12 mouse cellular contexts compared by ENCODE assay signal in genomic region chr4:154312935-154313621, GRCm38 (mm10). TPM values are rescaled to one million over a fixed set of nuclear protein-coding genes. Genes with fewer than 3 reads are reported as not detected.
DNase-seq lines count a peak whose midpoint lies in the region; ATAC-seq and TF ChIP-seq lines count a peak whose summit lies in the region.
"Had no signal": no experiment of that assay in that cellular context is flagged by ENCODE, and none has a peak within 500 bp of the region (broad histone marks: within the 10 kb centered on the region; RNA-seq: fewer than 3 reads in every experiment).

No protein-coding gene starts in this region.

- H3K9ac ChIP-seq in stomach, embryonic 16.5 days (ENCODE audit: low read length): no peak overlapping the region
- no peak overlapping the region for H3K9ac ChIP-seq in stomach, postnatal 0 days (ENCODE audit: low read length)
- H3K9ac ChIP-seq in heart, embryonic 12.5 days: no peak overlapping the region
- H3K9ac ChIP-seq: heart, embryonic 13.5 days had no signal

- no peaks in the 10 kb centered on the region for H3K36me3 ChIP-seq in stomach, embryonic 16.5 days (ENCODE audit: control insufficient read depth, insufficient read depth, low read length)
- H3K36me3 ChIP-seq in stomach, postnatal 0 days (ENCODE audit: control insufficient read depth, insufficient read depth, low read length): no peaks in the 10 kb centered on the region
- no peaks in the 10 kb centered on the region; the same call in 1 of the 2 replicates for H3K36me3 ChIP-seq in heart, embryonic 12.5 days
- H3K36me3 ChIP-seq: heart, embryonic 13.5 days had no signal

- intact Hi-C loops in left cerebral cortex, postnatal 36 days (cut with DNase I): no loop called here

- WGBS in stomach, embryonic 16.5 days: 66% methylated on average over 4 of the region's 4 CpGs
- WGBS in stomach, postnatal 0 days: 68% methylated on average over 4 of the region's 4 CpGs
- WGBS in heart, embryonic 12.5 days: 44% methylated on average over 4 of the region's 4 CpGs

- 0 out of 2 replicates have a peak, but pooled peaks cover 4% of the 10 kb centered on the region for H3K4me1 ChIP-seq in stomach, embryonic 16.5 days (ENCODE audit: control insufficient read depth, insufficient read depth, low read length)
- no peaks in the 10 kb centered on the region for H3K4me1 ChIP-seq in stomach, postnatal 0 days (replicated peaks; ENCODE audit: control insufficient read depth, insufficient read depth)
- H3K4me1 ChIP-seq in heart, embryonic 12.5 days (replicated peaks): no peaks in the 10 kb centered on the region

- DNase-seq in stomach, postnatal 0 days (ENCODE audit: low spot score): no peak
- peak; percentile 46 to 63 for DNase-seq in frontal cortex, postnatal 10 days (ENCODE audit: low spot score in 2 of 2)
- peak; percentile 18 to 19 for DNase-seq in left cerebral cortex, postnatal 36 days (ENCODE audit: low spot score in 2 of 2)
- DNase-seq in adrenal gland, adult 18-20 months (ENCODE audit: low spot score in 2 of 2): no peak
- DNase-seq in spleen, postnatal 36 days (ENCODE audit: low spot score in 2 of 2): no peak
- DNase-seq: thymus, postnatal 25 days had no signal

- H3K9me3 ChIP-seq in stomach, embryonic 16.5 days (replicated peaks; ENCODE audit: control insufficient read depth, low read length): no peaks in the 10 kb centered on the region
- H3K9me3 ChIP-seq in stomach, postnatal 0 days (ENCODE audit: control insufficient read depth, low read length): no peaks in the 10 kb centered on the region
- H3K9me3 ChIP-seq in heart, embryonic 12.5 days (replicated peaks): 0 out of 2 replicates have a peak, but pooled peaks cover 2% of the 10 kb centered on the region

- H3K4me3 ChIP-seq in stomach, embryonic 16.5 days (replicated peaks; ENCODE audit: low read length): no peak overlapping the region
- no peak overlapping the region for H3K4me3 ChIP-seq in stomach, postnatal 0 days (ENCODE audit: low read depth, low read length)
- H3K4me3 ChIP-seq in heart, embryonic 12.5 days: no peak overlapping the region
- H3K4me3 ChIP-seq: erythroblast, embryonic 14.5 days; heart, embryonic 13.5 days had no signal

- H3K27ac ChIP-seq in stomach, embryonic 16.5 days (ENCODE audit: low read length): no peak overlapping the region
- H3K27ac ChIP-seq in stomach, postnatal 0 days (replicated peaks): no peak overlapping the region
- H3K27ac ChIP-seq in heart, embryonic 12.5 days (ENCODE audit: poor library complexity, severe bottlenecking): no peak overlapping the region
- H3K27ac ChIP-seq: heart, embryonic 13.5 days had no signal

- no peak for TF ChIP-seq EP300 in stomach, postnatal 0 days (optimal IDR thresholded peaks at IDR 0.05)

- TF ChIP-seq CTCF in stomach, postnatal 0 days (IDR thresholded peaks at IDR 0.05; ENCODE audit: low read depth): no peak

- H3K4me2 ChIP-seq in stomach, embryonic 16.5 days (ENCODE audit: low read depth, low read length): no peak overlapping the region
- H3K4me2 ChIP-seq in stomach, postnatal 0 days (replicated peaks; ENCODE audit: low read depth): no peak overlapping the region
- H3K4me2 ChIP-seq in heart, embryonic 12.5 days: no peak overlapping the region
- H3K4me2 ChIP-seq: heart, embryonic 13.5 days had no signal

- ATAC-seq in stomach, embryonic 16.5 days (ENCODE audit: insufficient read depth, low FRiP score): peak; percentile 31; the same call in 1 of the 2 replicates
- ATAC-seq in stomach, postnatal 0 days (ENCODE audit: low FRiP score, low TSS enrichment): no peak
- ATAC-seq in heart, embryonic 12.5 days (ENCODE audit: insufficient number of reproducible peaks, low FRiP score): no peak

- H3K27me3 ChIP-seq in stomach, embryonic 16.5 days (ENCODE audit: control insufficient read depth, insufficient read depth, low read length): no peaks in the 10 kb centered on the region
- no peaks in the 10 kb centered on the region for H3K27me3 ChIP-seq in stomach, postnatal 0 days (ENCODE audit: control insufficient read depth, insufficient read depth, low read length)
- 0 out of 2 replicates have a peak, but pooled peaks cover 5% of the 10 kb centered on the region for H3K27me3 ChIP-seq in heart, embryonic 12.5 days (replicated peaks)
- H3K27me3 ChIP-seq: heart, embryonic 13.5 days had no signal

RNA-seq across cellular contexts. Expression of gene Arhgef16, which starts 11.6 kb away (rescaled TPM):
- 36.2 and 41.2 TPM in 2 replicates for polyA plus RNA-seq in stomach, embryonic 16.5 days (2015; fragmentation: Nextera tagmentation; extraction: Ambion mirVana)
- polyA plus RNA-seq in stomach, postnatal 0 days (2015; fragmentation: Nextera tagmentation; extraction: Ambion mirVana): 38.5 and 41.2 TPM in 2 replicates
- under 1 TPM; 0.59 to 0.62 TPM for total RNA-seq in left cerebral cortex, postnatal 36 days (2021)
- 1.8 and 1.9 TPM in 2 replicates for polyA plus RNA-seq in heart, embryonic 12.5 days (2016; fragmentation: Nextera tagmentation; extraction: Ambion mirVana)
- under 1 TPM; 0.19 to 0.23 TPM for total RNA-seq in adrenal gland, adult 18-20 months (2021)
- total RNA-seq: MEL had no signal

RNA-seq across cellular contexts. Expression of gene B230104I21Rik, which starts 22.8 kb away (rescaled TPM):
- polyA plus RNA-seq in stomach, embryonic 16.5 days (2015; fragmentation: Nextera tagmentation; extraction: Ambion mirVana): not detected in 2 replicates
- not detected in 2 replicates for polyA plus RNA-seq in stomach, postnatal 0 days (2015; fragmentation: Nextera tagmentation; extraction: Ambion mirVana)
- total RNA-seq in left cerebral cortex, postnatal 36 days (2021): not detected
- polyA plus RNA-seq in heart, embryonic 12.5 days (2016; fragmentation: Nextera tagmentation; extraction: Ambion mirVana): not detected in 2 replicates
- total RNA-seq in adrenal gland, adult 18-20 months (2021): not detected
- total RNA-seq: MEL had no signal
- polyA plus RNA-seq: erythroblast, embryonic 14.5 days; heart, embryonic 13.5 days; large intestine, adult 2 months had no signal

Comparison
In these comparisons a context has a peak if more than half of its experiments do, and no peak if none do; other contexts are left out.
1. DNase-seq: peak in frontal cortex, postnatal 10 days (2 of 2) and left cerebral cortex, postnatal 36 days (2 of 2); none in stomach, postnatal 0 days (single experiment), adrenal gland, adult 18-20 months (0 of 2) and spleen, postnatal 36 days (0 of 2).
2. RNA of gene Arhgef16, which starts 11.6 kb away (polyA plus RNA-seq): 38.5 to 41.2 TPM in stomach, postnatal 0 days and 36.2 to 41.2 TPM in stomach, embryonic 16.5 days; 1.8 to 1.9 TPM in heart, embryonic 12.5 days; every median in the first group is over 10 times any median in the second.